Mouse (Mus musculus) embryonic facial prominence, embryonic 10.5 days (tissue): ENCODE data around the gene Adgrg4. TPM values are rescaled to one million over a fixed set of nuclear protein-coding genes. Genes with fewer than 3 reads are reported as not detected.

Experiments
- DNase-seq: peaks from one replicate; pipeline ENCODE4 v3.0.0-alpha.2; 2017; ENCODE audit warnings: low spot score
- H3K27ac ChIP-seq: fragments of 300-500 bp; sonication (generic); replicated peaks from 2 replicates; pipeline ENCODE4 v1.5.1; 2016; ENCODE audit warnings: mild to moderate bottlenecking
- H3K27me3 ChIP-seq: fragments of 300-500 bp; sonication (generic); replicated peaks from 2 replicates; pipeline ENCODE4 v1.6.1; 2016; ENCODE audit warnings: low read depth, mild to moderate bottlenecking; ENCODE audit not compliant: poor library complexity, severe bottlenecking
- H3K36me3 ChIP-seq: fragments of 300-500 bp; sonication (generic); replicated peaks from 2 replicates; pipeline ENCODE4 v1.6.1; 2016; ENCODE audit warnings: mild to moderate bottlenecking, moderate library complexity
- H3K4me1 ChIP-seq: fragments of 300-500 bp; sonication (generic); 2 replicates; pipeline ENCODE4 v1.6.1; 2016
- H3K4me3 ChIP-seq: fragments of 300-500 bp; sonication (generic); 2 replicates; pipeline ENCODE4 v1.5.1; 2016; ENCODE audit warnings: mild to moderate bottlenecking, moderate library complexity
- H3K9me3 ChIP-seq: fragments of 300-500 bp; sonication (generic); 2 replicates; pipeline ENCODE4 v1.6.1; 2016; ENCODE audit warnings: mild to moderate bottlenecking
- WGBS: fragments of 180-500 bp; shearing (Covaris S2); methylation state at CpG from one replicate; pipeline ENCODE4 v1.1.7; 2016; 5-methylcytosine and 5-hydroxymethylcytosine counted together
- polyA plus RNA-seq: library from polyadenylated mRNA; unstranded; fragments of >200 nt; fragmentation: Nextera tagmentation; extraction: Ambion mirVana; gene quantifications from 2 replicates; pipeline ENCODE4 v1.2.1, GENCODE M21; 2016

The Adgrg4 gene
- polyA plus RNA-seq, result not detected in 2 replicates

DNA sequence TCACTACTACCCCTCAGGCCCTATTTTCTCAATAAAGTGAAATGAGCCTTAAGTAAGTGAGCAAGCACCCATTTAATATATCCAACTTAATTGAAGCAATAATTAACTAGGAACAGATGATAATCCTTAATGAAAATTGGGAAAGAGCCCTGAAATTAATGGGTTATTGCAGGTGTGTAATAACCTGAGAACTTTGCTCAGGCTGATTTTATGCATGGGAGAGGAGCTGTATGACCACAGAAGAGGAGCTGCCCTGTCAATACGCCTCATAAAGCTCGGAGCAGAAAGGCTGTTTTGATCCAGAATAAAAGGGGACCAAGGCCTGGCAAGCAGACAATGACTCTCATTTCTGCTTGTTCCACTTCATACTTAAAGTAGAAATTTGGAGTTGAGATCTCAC, at the start of gene Adgrg4:
Adgrg4 (plus strand) TSS at position 301 of the 400 bp plus-strand sequence.
- Histone ChIP-seq H3K27ac (no peak within 1 kb of the TSS), H3K27me3 (no peaks in the 10 kb centered on the region), H3K36me3 (no peaks in the 10 kb centered on the region), H3K4me3 (no peak within 1 kb of the TSS), H3K9me3 (no peaks in the 10 kb centered on the region), H3K4me1 (no peaks in the 10 kb centered on the region)
- 74% methylated on average over 2 of the region's 2 CpGs for WGBS
- DNase-seq, result no peak

DNA sequence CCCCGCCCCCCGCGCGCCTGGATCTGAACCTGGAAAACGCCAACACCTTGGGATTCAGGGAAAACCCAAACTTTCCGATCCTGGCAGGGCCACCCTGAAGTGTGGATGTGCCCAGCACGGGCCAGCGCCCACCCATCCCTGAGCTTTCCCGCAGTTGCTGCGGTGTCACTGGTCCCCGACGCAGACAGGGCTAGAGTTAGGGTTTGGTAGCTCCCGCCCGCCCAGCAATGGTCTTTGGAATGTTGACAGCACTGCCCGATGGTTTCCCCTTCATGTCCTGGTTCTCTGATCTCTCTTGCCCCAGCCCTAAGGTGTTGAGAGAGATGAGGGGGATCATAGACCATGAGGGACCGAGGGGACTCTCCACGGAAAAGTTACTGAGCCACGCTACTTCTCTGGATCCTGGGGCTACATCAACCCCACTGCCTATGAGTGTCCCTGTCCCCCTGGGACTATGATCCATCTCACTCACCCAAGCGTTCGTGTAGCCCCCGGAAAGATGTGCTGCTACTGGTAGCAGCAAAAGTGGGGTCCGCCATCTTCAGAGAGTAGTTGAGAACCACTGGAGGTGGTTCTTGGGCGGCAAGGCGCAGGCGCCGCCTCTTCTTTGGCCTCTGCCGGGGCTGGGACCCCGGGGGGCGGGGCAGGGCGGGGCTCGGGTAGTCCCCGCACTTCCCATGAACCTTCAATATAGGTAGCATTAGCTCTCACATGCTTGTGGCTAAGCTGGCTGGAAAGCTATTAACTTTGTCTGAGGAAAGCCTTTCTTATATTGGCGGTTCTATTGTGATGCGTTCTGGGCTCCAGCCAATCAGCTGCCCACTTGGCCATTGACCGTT, 48.0 kb upstream of the Adgrg4 start, which contains the start of gene Map7d3:
Map7d3 (minus strand) TSS at position 562 of the 839 bp plus-strand sequence.
- Histone ChIP-seq H3K9me3 (no peaks in the 10 kb centered on the region), H3K4me1 (no peaks in the 10 kb centered on the region), H3K27ac (no peak within 1 kb of the TSS; the same call in 1 of the 2 replicates), H3K4me3 (peak within 1 kb of the TSS; percentile 61), H3K27me3 (no peaks in the 10 kb centered on the region), H3K36me3 (no peaks in the 10 kb centered on the region)
- 19% methylated on average over 35 of the region's 35 CpGs for WGBS
- DNase-seq, result peak; percentile 56

DNA sequence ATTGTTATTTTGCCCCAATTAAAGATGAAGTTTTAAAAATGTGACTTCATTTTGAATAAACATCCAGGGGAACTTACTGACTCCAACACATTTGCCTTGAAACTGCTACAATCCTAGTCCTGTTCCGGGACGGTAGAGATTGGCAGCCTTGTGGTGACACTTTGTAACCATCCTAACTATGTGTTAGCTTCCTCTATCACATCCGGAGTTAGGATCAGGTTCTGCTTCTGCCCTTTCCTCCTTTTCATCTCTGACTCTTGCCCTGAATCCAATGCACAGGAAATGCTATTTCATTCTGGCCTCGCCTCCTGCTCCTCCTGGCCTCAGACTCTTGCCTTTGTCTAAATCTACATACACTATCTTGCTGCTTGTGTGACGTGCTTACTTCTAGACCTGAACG, 42.5 kb upstream of the Adgrg4 start:
- no peaks in the 10 kb centered on the region for H3K4me1 ChIP-seq
- 76% methylated on average over 6 of the region's 6 CpGs for WGBS
- H3K9me3 ChIP-seq, result no peaks in the 10 kb centered on the region
- H3K4me3 ChIP-seq, result no peak overlapping the region
- no peaks in the 10 kb centered on the region for H3K27me3 ChIP-seq
- no peak for DNase-seq
- no peaks in the 10 kb centered on the region for H3K36me3 ChIP-seq
- no peak overlapping the region for H3K27ac ChIP-seq

DNA sequence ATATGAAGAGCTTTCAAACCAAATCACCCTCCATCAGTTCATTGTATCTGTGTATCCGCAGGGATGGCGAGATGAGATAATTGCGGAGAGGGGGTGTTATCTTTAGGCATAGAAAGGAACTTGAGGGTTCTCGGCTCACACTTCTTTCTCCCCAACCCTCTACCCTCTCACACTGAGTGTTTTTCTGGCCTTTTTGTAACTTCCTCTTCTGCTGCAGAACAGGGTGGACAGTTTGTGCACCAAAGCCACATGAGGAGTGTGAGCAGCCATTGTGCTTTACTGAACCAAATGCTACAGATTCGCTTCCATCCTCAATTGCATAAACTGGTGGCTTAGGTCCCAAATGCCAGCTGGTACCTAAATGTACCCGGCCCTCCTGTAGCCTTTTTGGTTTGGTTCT, 34.1 kb upstream of the Adgrg4 start:
- no peak overlapping the region for H3K27ac ChIP-seq
- no peaks in the 10 kb centered on the region for H3K9me3 ChIP-seq
- WGBS, result 91% methylated on average over 6 of the region's 6 CpGs
- no peak overlapping the region for H3K4me3 ChIP-seq
- H3K27me3 ChIP-seq, result no peaks in the 10 kb centered on the region
- no peaks in the 10 kb centered on the region for H3K4me1 ChIP-seq
- no peaks in the 10 kb centered on the region for H3K36me3 ChIP-seq
- DNase-seq, result no peak

DNA sequence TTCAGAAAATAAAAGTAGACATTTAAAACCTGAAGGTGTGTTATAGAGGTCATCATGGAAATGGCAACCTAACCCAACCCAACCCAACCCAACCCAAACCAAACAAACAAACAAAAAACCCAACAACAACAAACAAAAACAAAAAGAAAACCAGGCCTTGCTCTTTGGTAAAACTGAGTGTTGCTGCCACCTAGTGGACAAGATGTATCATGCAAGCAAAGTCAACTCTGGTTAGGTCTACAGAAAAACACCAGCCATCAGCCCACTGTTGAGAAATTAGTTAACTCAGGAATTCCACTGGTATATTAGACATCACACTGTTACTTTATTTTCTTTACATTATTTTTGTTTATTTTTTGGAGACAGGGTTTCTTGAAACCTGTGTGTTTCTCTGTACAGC, 30.6 kb upstream of the Adgrg4 start:
- Histone ChIP-seq H3K27me3 (no peaks in the 10 kb centered on the region), H3K4me3 (no peak overlapping the region)
- DNase-seq, result peak; percentile 10

DNA sequence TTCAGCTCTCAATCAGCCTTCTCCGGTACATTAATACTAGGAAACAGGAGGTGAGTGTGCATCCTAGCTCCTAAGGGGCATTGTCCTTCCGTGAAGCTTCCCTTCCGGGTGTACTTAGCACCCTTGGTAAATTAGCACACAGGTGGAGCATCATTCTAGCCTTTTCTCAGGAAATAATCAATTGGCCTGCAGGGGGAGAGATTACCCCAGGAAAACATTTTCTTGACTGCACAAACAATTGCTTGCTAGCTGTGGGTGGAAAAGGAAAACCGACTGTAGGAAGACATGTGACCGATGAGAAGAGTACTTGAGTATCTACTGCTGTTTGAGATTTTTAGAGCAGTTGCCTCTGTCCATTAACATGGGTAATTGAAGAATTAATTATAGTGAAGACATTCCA, 28.7 kb upstream of the Adgrg4 start:
- Histone ChIP-seq H3K36me3 (no peaks in the 10 kb centered on the region), H3K27me3 (no peaks in the 10 kb centered on the region), H3K4me1 (no peaks in the 10 kb centered on the region), H3K27ac (no peak overlapping the region), H3K9me3 (no peaks in the 10 kb centered on the region), H3K4me3 (no peak overlapping the region)
- WGBS, result 79% methylated on average over 5 of the region's 5 CpGs
- DNase-seq, result no peak

More for the DNA sequence above, 30.6 kb upstream of the Adgrg4 start:
- no peaks in the 10 kb centered on the region for H3K9me3 ChIP-seq
- no peaks in the 10 kb centered on the region for H3K36me3 ChIP-seq
- H3K27ac ChIP-seq, result no peak overlapping the region
- no peaks in the 10 kb centered on the region for H3K4me1 ChIP-seq

DNA sequence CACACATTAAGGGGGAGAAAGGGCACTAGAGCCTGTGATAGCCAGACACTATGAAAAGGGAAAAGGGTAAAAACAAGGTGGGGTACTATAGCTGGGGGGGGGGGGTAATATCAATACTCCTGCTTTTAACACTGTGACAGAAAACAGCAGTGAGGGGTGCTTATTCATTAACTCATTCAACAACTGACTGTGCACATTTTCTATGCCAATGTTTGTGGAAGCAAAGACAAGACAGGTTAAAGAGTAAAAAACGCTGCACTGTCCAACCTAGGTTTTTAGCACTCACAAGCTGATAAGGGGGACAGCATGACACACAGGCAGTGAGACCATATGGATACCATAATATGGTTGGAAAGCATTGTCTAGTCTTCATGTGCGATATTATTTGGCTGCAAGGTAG, 142.9 kb downstream of the Adgrg4 start:
- Histone ChIP-seq H3K36me3 (no peaks in the 10 kb centered on the region), H3K4me1 (no peaks in the 10 kb centered on the region), H3K9me3 (no peaks in the 10 kb centered on the region), H3K27ac (no peak overlapping the region), H3K27me3 (no peaks in the 10 kb centered on the region), H3K4me3 (no peak overlapping the region)
- WGBS, result 87% methylated on average over 2 of the region's 2 CpGs
- no peak for DNase-seq

DNA sequence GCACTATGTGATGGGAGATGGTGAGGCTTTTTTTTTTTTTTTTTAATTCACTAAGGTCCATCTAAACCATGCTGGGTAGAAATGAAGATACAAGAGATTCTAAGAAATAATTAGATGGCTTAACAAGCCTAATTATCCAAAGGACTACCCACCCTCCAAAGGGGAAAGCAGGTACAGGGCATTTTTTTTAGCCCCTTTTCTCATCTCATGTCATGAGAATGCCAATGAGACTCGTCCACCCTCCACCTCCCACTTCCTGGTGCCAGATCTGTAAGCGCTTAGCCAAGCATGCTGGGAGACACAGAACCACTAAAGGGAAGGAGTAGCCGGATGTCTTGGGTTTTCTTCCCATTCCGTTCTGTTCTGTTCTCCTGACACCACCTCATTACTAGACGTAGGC, 172.8 kb downstream of the Adgrg4 start, which contains the start of gene Brs3:
Brs3 (plus strand) TSS at position 301 of the 400 bp plus-strand sequence.
- WGBS, result 77% methylated on average over 5 of the region's 5 CpGs
- no peak for DNase-seq
- Histone ChIP-seq H3K27me3 (no peaks in the 10 kb centered on the region), H3K9me3 (no peaks in the 10 kb centered on the region), H3K27ac (no peak within 1 kb of the TSS), H3K36me3 (no peaks in the 10 kb centered on the region), H3K4me3 (no peak within 1 kb of the TSS), H3K4me1 (no peaks in the 10 kb centered on the region)

DNA sequence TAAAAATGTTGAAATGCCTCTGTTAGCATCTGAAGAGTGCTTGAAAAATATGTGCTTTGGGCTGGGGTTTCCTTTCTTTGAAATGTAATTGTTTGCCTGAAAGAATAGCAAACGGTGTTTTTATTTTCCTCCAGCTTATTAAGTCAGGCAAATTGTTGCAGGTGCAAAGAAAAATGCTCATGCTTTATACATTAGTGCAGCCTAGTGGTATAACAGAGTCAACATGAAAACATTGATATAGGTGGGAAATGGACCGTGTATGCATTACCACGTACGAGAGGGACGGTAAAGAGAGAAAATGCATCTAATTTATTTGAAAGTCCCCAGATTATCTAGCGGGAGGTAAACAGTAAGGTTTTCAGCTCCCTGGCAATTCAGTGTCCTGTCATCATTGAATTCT, 173.9 kb downstream of the Adgrg4 start:
- Histone ChIP-seq H3K9me3 (no peaks in the 10 kb centered on the region), H3K27ac (no peak overlapping the region), H3K4me3 (no peak overlapping the region), H3K4me1 (no peaks in the 10 kb centered on the region), H3K36me3 (no peaks in the 10 kb centered on the region), H3K27me3 (no peaks in the 10 kb centered on the region)
- WGBS, result 87% methylated on average over 6 of the region's 6 CpGs
- DNase-seq, result no peak

Other genes starting within 250 kb of the Adgrg4 start
- gene Fhl1, start 138.4 kb upstream of the Adgrg4 start, polyA plus RNA-seq, result 42.7 and 57.6 TPM in 2 replicates
- 2.1 and 2.5 TPM in 2 replicates for gene Map7d3, start 47.8 kb upstream of the Adgrg4 start, polyA plus RNA-seq
- gene Brs3, start 172.9 kb downstream of the Adgrg4 start, polyA plus RNA-seq, result not detected in 2 replicates
- 73.5 and 77.7 TPM in 2 replicates for gene Htatsf1, start 183.4 kb downstream of the Adgrg4 start, polyA plus RNA-seq
- gene Vgll1, start 217.9 kb downstream of the Adgrg4 start, polyA plus RNA-seq, result 0.06 and 0.32 TPM in 2 replicates